7 mouse cellular contexts compared by ENCODE assay signal in genomic region chr17:49309079-49309478, GRCm38 (mm10).
DNase-seq lines count a peak whose midpoint lies in the region; ATAC-seq and TF ChIP-seq lines count a peak whose summit lies in the region.

No protein-coding gene starts in this region.

- peak overlapping the region; percentile 60; the same call in 1 of the 2 replicates for H3K27ac ChIP-seq in forebrain, postnatal 0 days (ENCODE audit: low read depth, low read length)

- no peaks in the 10 kb centered on the region for H3K9me3 ChIP-seq in forebrain, postnatal 0 days (ENCODE audit: low read length)

- H3K4me2 ChIP-seq in forebrain, postnatal 0 days (ENCODE audit: low read depth), result peak overlapping the region; percentile 42

- H3K4me3 ChIP-seq in forebrain, postnatal 0 days (ENCODE audit: low read depth, low read length), result peak overlapping the region; percentile 27

- no peaks in the 10 kb centered on the region for H3K27me3 ChIP-seq in forebrain, postnatal 0 days (ENCODE audit: insufficient read depth, low read length)

- no peaks in the 10 kb centered on the region for H3K36me3 ChIP-seq in forebrain, postnatal 0 days (ENCODE audit: insufficient read depth)

- peak; percentile 31 for DNase-seq in NIH3T3 (ENCODE audit: low read depth)
- peak; percentile 92 for DNase-seq in brain, adult 2 months (ENCODE audit: low read depth, low spot score)
- DNase-seq in forebrain, postnatal 0 days, result peak; percentile 94
- peak; percentile 38 for DNase-seq in kidney, adult 18-20 months
- DNase-seq in left cerebral cortex, adult 9 months (ENCODE audit: low spot score in 2 of 2), result peak; percentile 76 to 87
- DNase-seq in ovary, adult 18-20 months (ENCODE audit: low spot score), result peak; percentile 30
- DNase-seq in spleen, postnatal 14 days (ENCODE audit: low spot score in 2 of 2), result no peak

- no peaks in the 10 kb centered on the region for H3K4me1 ChIP-seq in forebrain, postnatal 0 days (ENCODE audit: insufficient read depth)

- 9% methylated on average over 5 of the region's 5 CpGs for WGBS in forebrain, postnatal 0 days

- no peak for TF ChIP-seq CTCF in forebrain, postnatal 0 days (IDR thresholded peaks at IDR 0.05; ENCODE audit: low read depth)

- no peak overlapping the region; the same call in 1 of the 2 replicates for H3K9ac ChIP-seq in forebrain, postnatal 0 days

- ATAC-seq in forebrain, postnatal 0 days, result peak; percentile 99

Comparison
In these comparisons a context has a peak if more than half of its experiments do, and no peak if none do; other contexts are left out.
1. DNase-seq: peak in NIH3T3 (single experiment), brain, adult 2 months (single experiment), forebrain, postnatal 0 days (single experiment), kidney, adult 18-20 months (single experiment), left cerebral cortex, adult 9 months (2 of 2) and ovary, adult 18-20 months (single experiment); none in spleen, postnatal 14 days (0 of 2).